Comparison of ENCODE assay signal across 8 mouse cellular contexts in genomic region chr15:82147611-82148111, GRCm38 (mm10). TPM values are rescaled to one million over a fixed set of nuclear protein-coding genes. Genes with fewer than 3 reads are reported as not detected.
DNase-seq lines count a peak whose midpoint lies in the region; ATAC-seq lines count a peak whose summit lies in the region.

No protein-coding gene starts in this region.

- peak; percentile 7 for ATAC-seq in intestine, embryonic 14.5 days (replicated peaks; ENCODE audit: low FRiP score, low TSS enrichment, low read depth)
- ATAC-seq in midbrain, embryonic 14.5 days (ENCODE audit: low FRiP score, low TSS enrichment), result 0 out of 2 replicates have a peak, but pooled peaks have one; percentile 0

- peaks cover 33% of the 10 kb centered on the region for H3K4me1 ChIP-seq in intestine, embryonic 14.5 days (replicated peaks; ENCODE audit: control insufficient read depth, insufficient read depth, low read length)
- H3K4me1 ChIP-seq in midbrain, embryonic 14.5 days (ENCODE audit: control insufficient read depth, insufficient read depth, low read length), result peaks cover 30% of the 10 kb centered on the region

- H3K9ac ChIP-seq in intestine, embryonic 14.5 days (ENCODE audit: low read length), result peak overlapping the region; percentile 89
- H3K9ac ChIP-seq in midbrain, embryonic 14.5 days (replicated peaks; ENCODE audit: low read length), result peak overlapping the region; percentile 82

- intact Hi-C loops in left cerebral cortex, postnatal 4 days (cut with DNase I), result no loop called here

- H3K36me3 ChIP-seq in intestine, embryonic 14.5 days (ENCODE audit: control insufficient read depth, insufficient read depth, low read length), result 0 out of 2 replicates have a peak, but pooled peaks cover 4% of the 10 kb centered on the region
- H3K36me3 ChIP-seq in midbrain, embryonic 14.5 days (ENCODE audit: control insufficient read depth, insufficient read depth, low read length), result no peaks in the 10 kb centered on the region

- no peaks in the 10 kb centered on the region for H3K27me3 ChIP-seq in intestine, embryonic 14.5 days (replicated peaks; ENCODE audit: control insufficient read depth, insufficient read depth, low read length)
- no peaks in the 10 kb centered on the region for H3K27me3 ChIP-seq in midbrain, embryonic 14.5 days (ENCODE audit: control insufficient read depth, insufficient read depth, low read length)

- DNase-seq in heart, adult 18-20 months, result peak; percentile 43 to 65
- DNase-seq in heart, adult 11 months, result no peak
- DNase-seq in cerebellum, postnatal 10 days, result peak; percentile 71 to 75
- DNase-seq in frontal cortex, postnatal 25 days (ENCODE audit: low spot score in 2 of 2), result peak; percentile 31 to 48
- peak; percentile 83 for DNase-seq in intestine, embryonic 14.5 days (ENCODE audit: low spot score)
- DNase-seq in left cerebral cortex, postnatal 4 days, result peak; percentile 68
- no peak for DNase-seq in midbrain, embryonic 14.5 days
- peak; percentile 48 to 78 for DNase-seq in spleen, postnatal 4 days (ENCODE audit: low spot score in 2 of 2)

- H3K9me3 ChIP-seq in intestine, embryonic 14.5 days (ENCODE audit: control insufficient read depth, low read length), result no peaks in the 10 kb centered on the region
- H3K9me3 ChIP-seq in midbrain, embryonic 14.5 days (ENCODE audit: control insufficient read depth, low read length), result no peaks in the 10 kb centered on the region

- H3K27ac ChIP-seq in intestine, embryonic 14.5 days (ENCODE audit: low read depth), result peak overlapping the region; percentile 94
- H3K27ac ChIP-seq in midbrain, embryonic 14.5 days (replicated peaks; ENCODE audit: low read depth, low read length), result peak overlapping the region; percentile 99

- H3K4me2 ChIP-seq in intestine, embryonic 14.5 days (ENCODE audit: low read length), result peak overlapping the region; percentile 85
- H3K4me2 ChIP-seq in midbrain, embryonic 14.5 days (ENCODE audit: low read length), result peak overlapping the region; percentile 92

- under 1% methylated on average over 39 of the region's 50 CpGs for WGBS in intestine, embryonic 14.5 days
- WGBS in midbrain, embryonic 14.5 days, result under 1% methylated on average over 37 of the region's 50 CpGs

- H3K4me3 ChIP-seq in intestine, embryonic 14.5 days (ENCODE audit: low read depth, low read length), result peak overlapping the region; percentile 86
- H3K4me3 ChIP-seq in midbrain, embryonic 14.5 days (replicated peaks; ENCODE audit: low read depth, low read length), result peak overlapping the region; percentile 81

RNA-seq across cellular contexts. Expression of gene Srebf2, which starts 0.7 kb away (rescaled TPM):
- 10 to 100 TPM; 18.2 to 22.1 TPM for total RNA-seq in heart, adult 18-20 months (2021)
- 136 and 144 TPM in 2 replicates for polyA plus RNA-seq in intestine, embryonic 14.5 days (2014; fragmentation: Nextera tagmentation; extraction: Ambion mirVana)
- 100 to 1,000 TPM; 233 to 234 TPM for total RNA-seq in left cerebral cortex, postnatal 4 days (2021)
- 132 and 158 TPM in 2 replicates for polyA plus RNA-seq in midbrain, embryonic 14.5 days (2014; fragmentation: Nextera tagmentation; extraction: Ambion mirVana)

RNA-seq across cellular contexts. Expression of gene Ccdc134, which starts 19.9 kb away (rescaled TPM):
- 1 to 10 TPM; 4.0 to 4.4 TPM for total RNA-seq in heart, adult 18-20 months (2021)
- polyA plus RNA-seq in intestine, embryonic 14.5 days (2014; fragmentation: Nextera tagmentation; extraction: Ambion mirVana), result 14.2 and 15.3 TPM in 2 replicates
- 10 to 100 TPM; 11.3 to 12.4 TPM for total RNA-seq in left cerebral cortex, postnatal 4 days (2021)
- 10.0 and 11.0 TPM in 2 replicates for polyA plus RNA-seq in midbrain, embryonic 14.5 days (2014; fragmentation: Nextera tagmentation; extraction: Ambion mirVana)

Comparison
In these comparisons a context has a peak if more than half of its experiments do, and no peak if none do; other contexts are left out.
1. DNase-seq: peak in heart, adult 18-20 months (2 of 2), cerebellum, postnatal 10 days (2 of 2), frontal cortex, postnatal 25 days (2 of 2), intestine, embryonic 14.5 days (single experiment), left cerebral cortex, postnatal 4 days (single experiment) and spleen, postnatal 4 days (2 of 2); none in heart, adult 11 months (single experiment) and midbrain, embryonic 14.5 days (single experiment).
2. RNA of gene Srebf2, which starts 0.7 kb away (total RNA-seq): 233 to 234 TPM in left cerebral cortex, postnatal 4 days; 18.2 to 22.1 TPM in heart, adult 18-20 months; every median in the first group is over 10 times any median in the second.